Mouse (Mus musculus): Measurements from ENCODE around the gene Herc1. TPM values are rescaled to one million over a fixed set of nuclear protein-coding genes. Genes with fewer than 3 reads are reported as not detected.

Herc1 gene
- total RNA-seq, 2 experiments from 2014 or later, result 27.7 to 32.1 TPM

DNA sequence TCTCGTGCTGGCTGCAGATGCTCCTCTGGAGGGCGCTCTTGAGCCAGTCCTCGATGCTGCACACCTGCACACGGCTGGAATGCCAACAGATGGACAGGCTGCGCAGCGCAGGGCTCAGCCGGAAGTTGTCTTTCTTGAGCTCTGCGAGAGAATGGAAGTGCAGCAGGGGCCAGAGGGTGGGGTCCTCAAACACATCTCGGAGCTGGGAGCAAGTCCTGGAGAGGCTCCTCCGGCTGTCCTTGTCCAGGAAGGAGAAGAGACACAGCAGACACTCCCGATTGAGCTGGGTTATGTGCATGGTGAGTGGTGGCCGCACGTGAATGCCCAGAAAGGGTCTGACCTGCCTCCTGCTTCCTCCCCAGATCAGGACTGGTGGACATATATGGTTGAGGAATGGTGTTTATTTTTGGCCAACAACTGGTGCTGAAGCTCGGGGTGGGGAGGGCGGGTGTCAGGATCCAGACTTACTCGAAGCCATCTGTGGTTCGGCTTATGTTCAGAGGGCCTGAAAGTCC, 164.1 kb downstream of the Herc1 start, which contains the start of gene Fbxl22:
TSS of gene Fbxl22 (minus strand) at position 338 of the 515 bp plus-strand sequence.
- intact Hi-C loops (cut with DNase I), result loop anchor here (5.0 kb wide), 2 partner anchors 98 to 273 kb away; no protein-coding TSS in a partner anchor
- peak in 1 of 2 experiments; percentile 54 for DNase-seq

DNA sequence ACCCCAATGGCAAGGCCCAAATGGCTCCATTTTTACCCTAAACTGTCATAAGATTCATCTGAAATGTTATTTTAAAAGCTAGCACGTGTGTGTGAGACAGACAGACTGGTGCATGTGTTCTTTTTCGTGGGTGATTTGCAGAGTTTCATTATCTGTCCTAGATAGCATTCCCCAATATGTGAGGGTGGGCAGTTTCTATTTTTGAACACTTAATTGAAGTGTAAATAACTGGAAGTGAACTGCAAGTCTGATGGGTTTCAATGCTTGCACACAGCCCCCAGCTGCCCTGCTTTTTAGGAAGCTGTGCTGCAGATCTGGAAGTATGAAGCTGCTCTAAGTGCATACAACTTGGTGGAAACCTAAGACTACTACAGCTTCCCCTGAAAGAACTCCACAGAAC, 164.9 kb downstream of the Herc1 start:
- intact Hi-C loops (cut with DNase I), result no loop called here
- no peak for DNase-seq

DNA sequence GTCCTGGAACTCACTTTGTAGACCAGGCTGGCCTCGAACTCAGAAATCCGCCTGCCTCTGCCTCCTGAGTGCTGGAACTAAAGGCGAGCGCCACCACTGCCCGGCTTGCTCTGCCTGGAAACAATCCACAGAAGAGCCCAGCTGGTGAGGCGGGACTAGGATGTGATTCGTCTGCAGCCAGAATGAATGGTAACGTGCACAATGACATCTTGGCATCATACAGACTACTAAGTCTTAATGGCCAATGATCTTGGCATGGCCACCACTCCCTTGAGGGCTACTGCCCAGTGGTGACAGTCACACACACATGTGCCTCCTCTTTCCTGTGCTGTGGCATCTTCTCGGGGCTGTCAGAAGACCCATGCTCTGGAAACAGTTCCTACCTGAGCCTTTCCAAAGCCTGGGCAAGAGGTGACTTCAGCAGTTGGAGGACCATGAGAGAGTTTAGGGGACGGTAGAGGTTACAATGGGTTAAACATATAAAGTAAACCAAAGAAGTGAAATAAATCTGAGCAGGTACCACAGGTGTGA, 165.5 kb downstream of the Herc1 start:
- DNase-seq, result no peak
- intact Hi-C loops (cut with DNase I), result no loop called here

GRCm38 (mm10) chr9:66516296-66516940, 166.2 kb downstream of the Herc1 start:
- intact Hi-C loops (cut with DNase I), result no loop called here
- no peak for DNase-seq

DNA sequence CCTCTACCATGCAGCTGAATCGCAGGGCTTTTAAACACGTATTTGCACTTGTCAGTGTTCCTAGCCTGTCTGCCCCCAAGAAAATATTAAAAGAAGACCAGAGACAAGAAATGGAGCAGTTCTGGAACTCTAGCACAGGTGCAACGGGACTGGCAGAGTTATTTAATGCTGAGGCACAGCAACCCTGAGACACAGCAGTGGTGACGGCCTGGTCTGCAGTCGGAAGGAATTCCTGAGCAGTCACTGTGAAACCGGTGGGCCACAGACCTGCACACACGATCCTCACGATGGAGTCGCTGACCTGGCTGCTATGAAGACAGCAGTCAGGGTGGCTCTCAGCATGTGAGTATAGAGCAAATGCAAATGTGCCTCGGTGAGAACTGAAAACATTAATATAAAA, 167.5 kb downstream of the Herc1 start:
- intact Hi-C loops (cut with DNase I), result no loop called here
- no peak for DNase-seq

DNA sequence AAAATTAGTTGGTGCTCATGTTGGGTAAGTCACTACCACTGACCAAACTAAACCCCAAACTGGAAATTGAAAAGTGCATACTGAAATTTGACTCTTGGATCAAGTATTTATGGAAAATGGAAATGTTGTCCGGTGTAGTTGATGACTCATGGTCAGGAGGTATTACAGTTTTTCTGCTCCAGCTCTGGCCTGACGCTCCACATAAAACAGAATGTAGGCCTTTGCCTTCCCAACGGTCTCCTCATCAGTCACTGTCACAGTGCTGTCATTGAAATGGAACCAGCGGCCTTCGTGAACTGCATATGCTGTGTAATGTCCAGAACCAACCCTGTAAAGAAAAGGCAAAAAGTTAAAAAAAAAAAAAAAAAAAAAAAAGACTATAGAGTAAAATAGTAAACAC, 168.0 kb downstream of the Herc1 start:
- no peak for DNase-seq
- intact Hi-C loops (cut with DNase I), result no loop called here

DNA sequence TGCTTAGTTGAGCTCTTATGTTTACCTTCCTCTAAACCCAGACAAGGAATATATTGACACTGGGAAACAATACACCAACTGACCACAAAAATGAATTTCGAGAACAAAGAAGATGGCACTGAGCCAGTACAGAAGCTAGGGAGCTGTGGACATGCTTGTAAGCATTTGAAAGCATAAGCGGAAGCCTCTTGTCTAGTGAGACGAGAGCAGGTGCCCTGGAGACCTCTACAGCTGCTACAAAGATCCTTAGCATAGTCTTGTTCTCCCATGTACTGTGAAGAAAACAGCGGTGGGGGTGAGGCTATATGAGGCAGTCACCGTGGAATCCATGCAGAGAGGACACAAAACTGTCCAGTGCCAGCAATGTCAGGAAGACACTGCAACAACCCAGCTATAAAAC, 168.7 kb downstream of the Herc1 start:
- DNase-seq, result no peak
- intact Hi-C loops (cut with DNase I), result no loop called here

GRCm38 (mm10) chr9:66520299-66520698, 170.0 kb downstream of the Herc1 start:
- no peak for DNase-seq
- intact Hi-C loops (cut with DNase I), result no loop called here

GRCm38 (mm10) chr9:66521595-66521994, 171.3 kb downstream of the Herc1 start:
- DNase-seq, result no peak
- intact Hi-C loops (cut with DNase I), result no loop called here

DNA sequence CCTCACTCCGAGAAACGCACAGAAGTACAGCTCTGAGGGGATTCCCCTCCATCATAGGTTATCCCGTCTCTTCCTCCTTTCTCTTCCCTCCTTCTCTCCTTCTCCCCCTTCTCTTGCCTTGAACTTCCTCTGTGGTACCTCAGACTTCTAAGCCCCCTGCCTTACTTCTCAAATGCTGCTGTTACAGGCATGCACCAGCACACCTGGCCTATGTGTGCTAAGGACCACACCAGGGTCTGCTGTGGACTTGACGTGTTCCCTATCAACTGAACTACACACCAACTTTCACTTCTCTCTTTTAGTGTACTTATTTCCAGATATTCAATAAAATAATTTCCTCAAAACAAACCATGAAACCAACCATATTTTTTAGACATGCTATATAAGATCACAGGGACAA, 192.5 kb downstream of the Herc1 start:
- intact Hi-C loops (cut with DNase I), result no loop called here
- no peak for DNase-seq

Other genes starting within 250 kb of the Herc1 start
- 10 to 100 TPM; 12.6 to 12.7 TPM for gene Snx1, start 223.9 kb upstream of the Herc1 start, total RNA-seq (2021)
- 10 to 100 TPM; 39.9 to 43.3 TPM for gene Ciao2a, start 223.8 kb upstream of the Herc1 start, total RNA-seq (2021)
- gene Dapk2, start 192.2 kb upstream of the Herc1 start, total RNA-seq (2021), result 10 to 100 TPM; 21.6 to 24.0 TPM
- gene Fbxl22, start 164.1 kb downstream of the Herc1 start, total RNA-seq (2021), result 1 to 10 TPM; 3.7 to 5.4 TPM
- 10 to 100 TPM; 13.2 to 15.4 TPM for gene Usp3, start 242.7 kb downstream of the Herc1 start, total RNA-seq (2021)

Data from gastrocnemius, postnatal 36 days (tissue).